Mouse (Mus musculus): ENCODE data around the gene Sox5.

Gene Sox5

DNA sequence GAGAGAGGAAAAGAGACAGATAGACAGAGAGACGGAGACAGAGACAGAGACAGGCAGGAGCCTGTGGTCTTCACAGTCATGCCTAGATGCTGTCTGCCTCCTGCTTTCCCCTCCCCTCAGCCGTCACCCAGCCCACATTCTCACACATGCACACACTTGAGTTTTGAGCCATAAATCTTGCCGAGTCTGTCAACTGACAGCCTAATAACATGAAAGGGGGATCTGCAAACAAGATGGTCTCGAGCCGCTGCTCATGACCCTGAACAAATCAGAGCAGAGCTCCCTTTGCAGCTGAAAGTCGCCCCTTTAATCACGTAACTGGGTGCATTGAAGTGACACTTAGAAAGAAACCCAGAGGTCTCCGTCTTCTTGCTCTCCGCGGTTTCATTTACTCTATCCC lies 383.7 kb downstream of the Sox5 start:
- no peak for DNase-seq (ENCODE audit: low spot score)

DNA sequence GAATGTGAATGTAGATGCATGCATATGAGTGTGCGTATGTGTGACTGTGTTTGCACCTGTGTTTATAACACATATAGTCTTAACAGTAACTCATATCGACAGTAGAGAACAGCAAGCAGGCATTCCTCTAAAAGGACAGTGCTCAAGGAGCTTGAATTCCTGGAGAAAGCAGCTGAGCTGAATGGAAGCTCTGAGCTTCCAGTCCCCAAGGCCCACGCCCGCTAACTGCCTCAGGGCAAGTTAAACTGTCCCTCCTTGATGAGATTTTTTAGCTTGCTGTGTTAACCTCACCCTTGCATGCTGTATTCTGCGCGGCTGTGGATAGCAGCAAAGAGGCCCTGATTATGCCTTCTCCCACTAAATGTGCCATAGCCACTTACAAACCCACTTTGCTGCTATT lies 388.6 kb downstream of the Sox5 start:
- DNase-seq (ENCODE audit: low spot score) = no peak

DNA sequence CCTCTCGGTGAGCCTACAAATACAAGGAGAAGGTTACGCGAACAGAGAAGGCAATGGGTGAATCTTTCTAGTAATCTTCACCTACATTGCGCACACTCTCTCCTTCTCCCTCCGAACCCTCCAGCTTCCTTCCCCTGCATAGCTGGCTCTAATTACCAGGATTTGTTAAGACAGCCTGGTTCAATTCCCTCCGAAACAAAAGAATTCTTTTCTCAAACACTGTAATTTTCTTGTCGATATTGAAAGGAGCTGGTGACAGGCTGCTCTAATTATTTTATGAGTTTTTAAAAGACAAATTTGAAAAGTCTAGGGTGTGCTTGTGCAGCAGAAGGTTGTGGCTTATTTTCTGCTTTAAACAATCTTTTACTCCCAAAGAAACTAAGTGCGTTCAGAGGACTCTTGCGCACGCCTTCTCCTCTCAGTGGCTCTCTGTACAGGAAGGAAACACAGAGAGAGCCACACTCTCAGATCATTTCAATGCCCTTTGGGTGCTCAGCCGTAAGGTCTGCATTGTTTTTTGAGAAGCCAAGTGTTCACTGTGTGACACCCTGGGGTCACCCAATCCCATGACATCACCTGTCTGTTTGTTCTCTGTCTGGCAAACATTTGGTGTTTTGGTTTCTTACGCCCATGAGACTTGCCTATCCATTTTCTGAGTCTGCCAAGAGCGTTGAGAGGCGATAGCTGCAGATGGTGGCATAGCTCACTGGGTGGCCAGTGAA lies 392.3 kb downstream of the Sox5 start:
- DNase-seq (ENCODE audit: low spot score) = no peak

DNA sequence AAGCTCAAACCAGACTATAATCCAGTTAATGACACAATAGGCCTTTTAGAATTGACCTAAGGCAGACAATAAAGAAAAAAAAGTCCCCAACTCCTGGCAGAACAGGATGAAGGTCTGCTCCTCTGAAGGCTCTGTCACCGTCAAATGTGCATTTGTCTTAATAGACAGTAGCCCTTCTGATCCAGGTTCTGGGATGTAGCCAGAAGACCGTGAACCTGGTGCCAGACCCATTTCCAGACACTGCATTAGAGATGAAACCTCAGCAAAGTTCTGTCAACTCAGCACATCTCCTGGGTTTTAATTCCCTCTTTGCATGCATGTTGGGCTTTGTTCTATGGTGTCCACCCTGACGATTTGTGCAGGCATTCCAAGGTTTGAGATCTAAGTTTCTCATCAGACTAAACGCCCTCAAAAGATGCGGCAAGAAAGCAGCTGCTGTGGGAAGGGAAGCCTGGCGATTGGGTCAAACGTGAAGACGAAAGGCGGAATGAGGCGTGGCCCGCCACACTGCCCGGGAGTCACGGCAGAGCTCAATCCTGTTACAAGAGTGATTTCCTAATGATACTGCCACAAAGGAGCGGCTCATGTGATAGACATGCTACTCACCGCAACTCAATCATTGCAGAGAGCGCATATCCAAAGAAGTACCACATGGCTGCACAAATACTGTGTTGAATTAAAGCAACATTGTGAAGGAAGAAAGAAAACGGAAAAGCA lies 394.1 kb downstream of the Sox5 start:
- no peak for DNase-seq (ENCODE audit: low spot score)

DNA sequence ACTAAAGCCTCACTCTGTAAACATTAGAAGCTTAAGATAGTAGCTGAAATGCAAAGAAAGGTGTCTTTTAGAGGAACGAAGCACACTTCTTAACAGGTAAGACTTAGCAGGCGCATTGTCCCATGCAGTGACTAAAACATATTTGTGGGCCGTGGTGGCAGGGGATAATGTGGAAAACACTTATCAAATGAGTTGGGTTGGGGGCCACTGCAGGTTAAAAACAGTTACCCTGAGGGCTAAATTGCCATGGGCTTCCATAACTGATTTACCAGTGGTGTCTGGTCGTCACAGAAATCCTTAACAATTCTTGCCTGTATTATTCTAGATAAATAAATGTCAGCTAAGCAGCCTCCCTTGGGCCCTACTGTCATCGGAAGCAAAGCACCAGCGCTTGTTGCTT lies 401.1 kb downstream of the Sox5 start:
- DNase-seq (ENCODE audit: low spot score) = no peak

DNA sequence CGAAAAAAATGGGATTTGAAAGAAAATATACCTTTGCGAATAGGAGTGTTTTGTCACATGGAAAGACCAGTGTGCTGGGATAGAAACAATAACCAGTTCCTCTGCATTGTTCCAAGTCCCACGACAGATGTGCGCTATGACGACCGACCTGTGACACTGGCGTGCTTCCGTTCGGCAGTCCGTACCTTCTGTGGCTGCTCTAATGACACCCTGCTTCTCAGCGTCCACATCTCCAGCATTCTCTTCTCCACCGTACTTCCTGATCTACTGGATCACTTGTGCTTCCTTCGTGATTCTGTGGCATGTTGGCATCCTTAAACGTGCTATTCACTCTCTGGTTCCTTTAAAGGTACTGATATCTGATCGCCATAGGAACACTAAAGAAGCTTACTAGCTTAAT lies 401.6 kb downstream of the Sox5 start:
- no peak for DNase-seq (ENCODE audit: low spot score)

DNA sequence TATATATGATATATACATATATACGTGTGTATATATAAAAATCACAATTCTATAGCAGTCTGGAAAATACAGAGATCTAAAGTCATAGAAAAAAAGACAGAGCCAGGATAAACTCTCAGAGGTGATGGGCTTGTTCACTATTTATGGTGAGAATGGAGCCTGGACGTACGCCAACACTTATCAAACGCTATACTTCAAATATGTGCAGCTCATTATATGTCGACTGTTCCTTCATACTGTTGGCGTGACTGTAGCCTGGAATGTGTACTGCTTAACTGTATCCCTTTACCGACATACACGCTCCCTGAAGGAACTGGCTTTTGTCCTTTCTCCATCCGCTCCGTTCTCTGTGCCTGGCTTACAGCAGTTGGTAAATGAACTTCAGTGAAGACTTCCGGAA lies 407.0 kb downstream of the Sox5 start:
- no peak for DNase-seq (ENCODE audit: low spot score)

DNA sequence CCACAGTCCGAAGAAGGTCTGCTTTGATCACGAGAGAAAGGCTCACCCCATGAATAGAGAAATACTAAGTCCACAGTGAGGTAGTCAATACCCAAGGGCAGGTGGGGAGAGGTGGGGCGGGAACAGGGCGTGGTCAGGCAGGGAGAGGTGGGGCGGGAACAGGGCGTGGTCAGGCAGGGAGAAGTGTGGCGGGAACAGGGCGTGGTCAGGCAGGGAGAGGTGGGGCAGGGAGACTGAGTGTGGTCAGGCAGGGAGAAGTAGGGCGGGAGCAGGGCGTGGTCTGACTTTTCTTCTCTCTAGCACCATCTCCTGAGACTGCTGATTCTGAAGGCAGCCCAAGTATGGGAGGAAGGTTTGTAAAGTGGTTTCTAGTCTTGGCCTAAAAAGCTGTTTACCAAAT lies 411.1 kb downstream of the Sox5 start:
- no peak for DNase-seq (ENCODE audit: low spot score)

DNA sequence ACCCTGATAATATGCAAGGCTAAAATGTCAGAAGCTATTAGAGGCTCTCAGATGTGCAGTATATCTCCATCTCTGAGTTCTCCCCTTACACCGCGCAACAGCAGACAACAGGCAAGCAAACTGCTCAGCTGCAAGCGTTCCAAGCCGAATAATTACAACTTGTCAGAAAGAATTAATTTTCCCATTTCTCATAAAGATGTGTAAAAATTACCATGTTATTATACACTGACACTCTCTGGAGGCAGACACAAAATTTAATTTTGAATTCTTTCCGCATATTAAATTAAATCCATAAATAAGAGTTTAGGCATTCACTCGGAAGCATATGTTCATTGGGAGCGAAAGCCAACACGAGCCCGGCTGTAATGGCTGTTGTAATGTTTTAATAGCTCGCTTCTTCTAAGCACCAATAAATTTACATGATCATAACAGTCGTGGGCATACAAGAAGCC lies 414.1 kb downstream of the Sox5 start:
- DNase-seq (ENCODE audit: low spot score) = no peak

DNA sequence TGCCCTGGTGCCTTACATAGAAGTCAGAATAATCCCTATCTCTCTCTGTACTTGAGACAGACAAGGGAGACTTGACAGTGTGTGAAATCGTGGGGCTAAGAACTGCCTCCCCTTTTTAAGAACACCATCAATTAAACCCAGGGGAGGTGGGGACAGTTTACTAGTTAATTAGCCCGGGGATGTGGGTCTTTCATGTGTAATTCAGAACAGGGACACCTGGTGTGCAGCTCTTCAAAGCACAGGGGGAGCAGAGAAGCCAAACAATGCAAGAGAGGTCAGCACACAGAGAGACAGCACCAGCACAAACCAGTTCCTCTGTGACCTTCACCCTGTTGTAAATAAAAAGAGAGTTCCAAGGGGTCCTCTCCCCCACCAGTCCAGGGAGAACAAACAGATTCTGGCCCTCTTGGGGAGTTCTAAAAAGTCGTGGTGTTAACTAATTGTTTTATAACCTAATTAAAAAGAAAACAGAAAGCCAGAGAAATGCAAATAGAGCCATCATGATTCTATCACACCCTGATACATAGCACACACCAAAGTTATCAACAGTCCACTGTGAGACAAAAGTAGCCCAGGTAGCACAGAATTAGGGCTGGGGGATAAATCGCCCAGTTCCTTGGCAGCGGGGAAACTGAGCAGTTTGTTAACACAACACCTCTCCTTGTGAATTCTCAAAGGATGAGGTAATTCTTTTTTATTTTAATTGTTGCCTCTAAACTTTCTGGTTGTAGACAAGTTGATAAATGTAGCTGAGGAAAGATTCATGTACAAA lies 420.3 kb downstream of the Sox5 start:
- no peak for DNase-seq (ENCODE audit: low spot score)

DNA sequence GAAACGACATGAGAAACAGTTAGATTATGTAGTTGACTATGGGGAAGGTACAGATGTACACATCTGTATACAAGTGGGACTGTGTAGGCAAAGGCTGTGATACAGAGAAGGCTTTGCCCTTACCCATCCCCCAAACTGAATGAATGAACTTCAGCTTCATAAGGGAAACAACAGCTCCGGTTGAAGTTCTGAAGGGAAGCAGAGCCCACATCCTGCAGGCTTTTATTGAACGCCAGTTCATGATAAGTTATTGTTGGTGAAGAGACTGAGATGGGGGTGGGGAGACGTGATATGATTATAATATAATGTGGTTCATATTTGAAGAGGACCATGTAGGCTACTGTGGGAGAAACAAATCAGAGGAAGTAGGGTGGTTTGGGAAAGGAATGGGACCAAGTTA lies 424.7 kb downstream of the Sox5 start:
- DNase-seq (ENCODE audit: low spot score) = no peak

DNA sequence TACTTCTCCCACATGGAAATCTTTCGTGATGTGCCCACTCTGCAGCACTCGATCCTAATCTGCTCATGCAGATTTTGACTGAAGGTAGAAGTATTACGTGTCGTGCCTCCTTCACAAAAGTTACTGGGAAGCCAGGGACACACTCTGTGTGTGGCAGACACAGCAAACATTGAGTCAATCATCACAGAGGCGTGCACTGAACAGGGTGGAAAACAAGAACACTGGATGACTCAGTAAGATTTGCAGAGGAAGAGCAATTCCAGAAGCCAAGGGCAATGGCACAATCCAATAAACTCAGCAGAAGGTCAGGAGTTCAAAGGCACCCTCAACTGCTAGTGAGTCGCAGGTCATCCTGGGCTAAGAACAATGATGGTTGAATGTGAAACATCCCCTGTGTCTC lies 430.7 kb downstream of the Sox5 start:
- no peak for DNase-seq (ENCODE audit: low spot score)

DNA sequence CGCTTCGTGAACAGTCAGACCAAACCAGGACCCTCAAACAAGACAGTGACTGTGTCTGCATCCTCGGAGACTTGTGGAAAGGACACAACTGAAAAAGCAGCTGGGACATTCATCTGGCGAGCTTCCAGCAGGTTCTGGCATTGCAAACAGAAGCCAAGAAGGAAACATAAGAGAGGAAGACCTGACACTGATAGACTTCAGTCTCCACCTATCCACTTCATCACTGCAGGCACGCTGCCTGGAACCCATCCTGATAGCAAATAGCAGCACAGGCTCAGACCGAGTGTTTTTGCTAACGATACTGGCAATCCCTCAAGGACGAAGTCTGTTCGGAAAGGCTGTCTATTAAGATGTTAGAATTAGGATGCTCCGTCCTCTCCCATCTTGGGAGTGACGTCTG lies 438.4 kb downstream of the Sox5 start:
- DNase-seq (ENCODE audit: low spot score) = peak; percentile 8

DNA sequence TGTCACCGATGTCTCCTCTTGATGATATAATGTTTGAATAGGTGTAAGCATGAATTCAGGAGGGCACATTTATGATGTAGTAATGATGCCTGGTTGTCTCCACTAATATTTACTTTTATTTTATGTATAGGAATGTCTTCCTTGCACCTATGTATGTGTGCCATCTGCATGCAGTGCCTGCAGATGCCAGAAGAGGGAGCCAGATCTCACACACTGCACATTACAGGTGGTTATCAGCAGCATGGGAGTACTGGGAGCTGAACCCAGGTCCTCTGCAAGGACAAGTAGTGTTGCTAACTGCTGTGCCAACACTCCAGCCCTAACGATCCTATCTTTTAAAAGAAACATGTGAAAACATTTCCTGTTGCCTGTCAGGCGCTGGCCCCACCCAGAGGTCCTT lies 442.2 kb downstream of the Sox5 start:
- no peak for DNase-seq (ENCODE audit: low spot score)

DNA sequence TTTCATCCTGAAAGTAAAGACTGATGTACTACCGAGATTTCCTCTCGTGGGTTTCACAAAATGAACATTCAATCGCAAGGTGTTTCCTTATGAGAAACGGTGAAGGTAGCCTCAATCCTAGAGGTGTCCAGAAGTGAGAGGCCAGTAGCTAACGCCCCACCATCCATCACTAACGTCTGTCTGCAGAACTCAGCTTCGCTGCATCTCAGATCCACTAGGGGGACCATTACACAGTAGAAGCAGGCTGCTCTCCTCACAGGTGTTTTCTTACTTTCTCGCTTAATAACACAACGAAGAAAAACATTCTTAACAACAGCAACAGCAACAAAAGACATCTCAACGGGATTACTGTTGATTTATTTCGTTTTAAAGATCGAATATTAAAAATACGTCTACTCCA lies 442.8 kb downstream of the Sox5 start:
- no peak for DNase-seq (ENCODE audit: low spot score)

DNA sequence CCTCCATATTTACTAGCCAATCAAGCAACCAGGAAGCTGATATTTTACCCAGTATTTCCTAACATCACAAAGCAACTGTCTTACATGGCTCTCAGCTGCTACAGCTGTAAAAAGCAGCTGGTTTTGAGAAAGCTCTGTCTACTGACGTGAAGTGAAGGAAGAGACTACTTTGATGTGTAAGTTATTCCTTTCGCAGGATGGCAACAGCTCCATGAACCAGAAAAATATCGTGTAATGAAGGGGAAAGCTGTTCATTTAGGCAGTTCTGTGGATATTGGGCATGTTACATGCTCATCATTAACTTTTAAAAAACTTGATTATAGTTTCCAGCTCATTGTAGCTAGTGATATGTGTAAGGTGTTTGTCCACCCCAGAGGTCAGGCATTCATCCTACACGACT lies 443.6 kb downstream of the Sox5 start:
- no peak for DNase-seq (ENCODE audit: low spot score)

DNA sequence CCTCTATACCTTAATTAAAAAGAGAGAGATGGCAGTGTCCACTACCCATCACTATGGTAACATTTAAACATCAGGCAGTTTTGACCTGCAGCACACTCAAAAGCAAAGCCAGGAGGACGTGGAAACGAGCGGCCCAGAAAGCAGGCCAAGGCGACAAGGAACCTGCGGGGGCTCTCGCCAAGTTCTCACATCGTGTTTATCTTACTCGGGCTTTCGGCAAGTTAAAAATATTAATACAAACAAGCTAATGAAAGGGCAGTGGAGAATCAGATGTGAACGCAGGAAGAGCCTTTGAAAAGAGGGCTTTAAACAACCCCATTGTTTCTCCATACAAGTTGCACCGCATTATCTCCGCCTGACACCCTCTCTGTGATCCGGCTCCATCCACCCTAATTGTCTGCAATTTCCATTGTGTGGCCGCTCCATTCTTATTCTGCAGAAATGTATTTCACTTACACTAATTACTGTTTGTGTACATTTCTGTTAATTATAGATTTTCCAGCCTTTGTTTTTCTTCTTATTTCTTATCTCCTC lies 444.3 kb downstream of the Sox5 start:
- DNase-seq (ENCODE audit: low spot score) = no peak

DNA sequence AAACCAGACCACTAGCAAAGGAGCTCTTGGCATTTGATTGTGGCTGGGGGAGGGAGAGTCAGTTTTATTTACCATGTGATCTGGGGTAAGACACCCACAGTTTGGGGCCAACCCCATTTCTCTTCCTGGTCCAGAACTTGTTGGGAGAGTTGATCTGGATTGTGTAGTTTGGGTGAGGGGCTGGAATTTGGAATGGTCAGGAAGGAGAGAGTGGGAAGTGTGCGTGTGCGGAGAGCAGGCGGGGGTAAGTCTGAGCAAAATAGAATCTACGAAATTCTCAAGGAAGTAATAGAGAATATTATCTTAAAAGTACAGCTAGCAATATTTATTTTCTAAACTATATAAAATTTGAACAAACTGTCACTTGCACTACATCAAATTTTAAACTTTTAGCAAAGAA lies 445.0 kb downstream of the Sox5 start:
- DNase-seq (ENCODE audit: low spot score) = no peak

DNA sequence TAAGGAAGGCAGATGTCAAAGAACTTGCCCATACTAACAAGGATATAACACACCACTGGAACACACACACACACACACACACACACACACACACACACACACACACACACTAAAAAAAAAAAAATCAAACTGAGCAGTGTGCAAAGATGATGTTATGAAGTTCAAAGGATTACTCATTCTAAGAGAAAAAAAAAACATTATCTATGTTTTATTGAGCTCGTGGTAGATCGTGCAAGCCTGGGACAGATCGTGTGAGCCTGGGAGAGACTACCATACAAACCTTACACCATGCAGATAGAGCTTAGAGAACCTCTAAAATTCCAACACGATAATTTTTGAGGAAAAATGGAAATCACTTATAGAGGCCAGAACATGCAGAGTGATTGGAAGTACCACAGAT lies 448.6 kb downstream of the Sox5 start:
- no peak for DNase-seq (ENCODE audit: low spot score)

DNA sequence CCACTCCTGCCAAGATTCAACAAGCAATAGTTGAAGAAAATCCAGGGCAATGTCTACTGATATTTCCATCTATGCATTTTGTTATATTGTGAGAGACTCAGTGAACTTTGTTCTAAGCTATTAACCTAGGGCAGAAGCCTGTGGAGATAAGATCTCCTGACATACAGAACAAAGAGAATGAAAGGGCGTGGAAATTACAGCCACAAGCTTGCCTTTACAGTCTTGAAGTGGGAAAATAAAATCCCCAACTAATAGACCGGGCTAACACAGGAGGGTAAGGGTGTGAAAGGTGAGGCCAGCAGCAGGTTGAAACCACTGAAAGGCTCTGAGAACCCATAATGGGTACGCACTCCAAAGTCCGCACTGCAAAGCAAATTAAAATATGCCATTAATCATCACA lies 449.8 kb downstream of the Sox5 start:
- no peak for DNase-seq (ENCODE audit: low spot score)

DNA sequence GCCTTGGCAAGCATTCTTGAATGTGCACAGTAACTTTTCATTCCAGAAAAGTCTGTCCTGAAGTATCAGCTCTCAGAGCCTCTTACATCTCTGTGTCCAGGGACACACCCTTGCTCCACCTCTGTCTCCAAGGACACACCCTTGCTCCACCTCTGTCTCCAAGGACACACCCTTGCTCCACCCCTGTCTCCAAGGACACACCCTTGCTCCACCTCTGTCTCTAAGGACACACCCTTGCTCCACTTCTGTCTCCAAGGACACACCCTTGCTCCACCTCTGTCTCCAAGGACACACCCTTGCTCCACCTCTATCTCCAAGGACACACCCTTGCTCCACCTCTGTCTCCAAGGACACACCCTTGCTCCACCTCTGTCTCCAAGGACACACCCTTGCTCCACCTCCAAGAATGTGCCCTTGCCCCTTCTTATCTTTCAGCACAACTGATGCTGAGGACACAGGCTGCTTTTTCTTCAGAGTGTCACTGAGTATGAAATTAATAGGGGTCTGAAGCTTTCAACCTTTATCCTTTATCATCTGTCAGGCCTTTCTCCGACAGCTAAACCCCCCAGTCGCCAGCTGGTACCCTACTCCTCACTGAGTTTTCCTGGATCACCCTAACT lies 452.4 kb downstream of the Sox5 start:
- DNase-seq (ENCODE audit: low spot score) = no peak

DNA sequence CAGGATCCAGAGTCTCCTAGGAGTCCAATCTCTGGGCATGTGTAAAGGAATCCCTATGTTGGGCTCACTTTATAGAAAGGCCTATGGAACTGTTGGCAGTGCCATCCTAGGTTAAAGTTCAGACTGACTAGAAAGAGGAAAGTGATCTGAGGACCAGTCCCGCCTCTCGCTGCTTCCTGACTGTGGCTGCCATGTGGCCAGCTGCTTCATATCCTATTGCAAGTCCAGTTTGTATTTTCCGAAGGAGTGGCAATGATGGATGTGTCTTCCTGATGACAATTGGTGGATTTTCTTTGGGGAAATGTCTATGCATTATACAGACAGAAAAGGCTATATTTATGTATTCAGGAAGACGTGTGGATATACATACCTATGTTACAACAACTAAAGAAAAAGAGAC lies 453.0 kb downstream of the Sox5 start:
- DNase-seq (ENCODE audit: low spot score) = no peak
